Mouse (Mus musculus) cerebellum, postnatal 14 days (tissue): ENCODE measurements around the gene Slc25a28.
A peak's percentile ranks its signal among the peaks of the same experiment; 100 is the strongest.

Experiments
- DNase-seq, 2 experiments: peaks; one replicate each; pipeline ENCODE4 v3.0.0; 2021; ENCODE audit warnings: mixed read lengths in 2 of 2

Slc25a28 gene

GRCm38 (mm10) chr19:43630466-43631251, 44.0 kb downstream of the Slc25a28 start:
- peak; percentile 89 to 94 for DNase-seq

- DNase-seq = no peak
Observed at GRCm38 (mm10) chr19:43629088-43629487, 45.6 kb downstream of the Slc25a28 start.

- no peak for DNase-seq
Observed at GRCm38 (mm10) chr19:43627345-43627744, 47.3 kb downstream of the Slc25a28 start.

- DNase-seq = no peak
Observed at GRCm38 (mm10) chr19:43626160-43626559, 48.5 kb downstream of the Slc25a28 start.

- DNase-seq = no peak
Observed at GRCm38 (mm10) chr19:43623913-43624312, 50.8 kb downstream of the Slc25a28 start.

DNA sequence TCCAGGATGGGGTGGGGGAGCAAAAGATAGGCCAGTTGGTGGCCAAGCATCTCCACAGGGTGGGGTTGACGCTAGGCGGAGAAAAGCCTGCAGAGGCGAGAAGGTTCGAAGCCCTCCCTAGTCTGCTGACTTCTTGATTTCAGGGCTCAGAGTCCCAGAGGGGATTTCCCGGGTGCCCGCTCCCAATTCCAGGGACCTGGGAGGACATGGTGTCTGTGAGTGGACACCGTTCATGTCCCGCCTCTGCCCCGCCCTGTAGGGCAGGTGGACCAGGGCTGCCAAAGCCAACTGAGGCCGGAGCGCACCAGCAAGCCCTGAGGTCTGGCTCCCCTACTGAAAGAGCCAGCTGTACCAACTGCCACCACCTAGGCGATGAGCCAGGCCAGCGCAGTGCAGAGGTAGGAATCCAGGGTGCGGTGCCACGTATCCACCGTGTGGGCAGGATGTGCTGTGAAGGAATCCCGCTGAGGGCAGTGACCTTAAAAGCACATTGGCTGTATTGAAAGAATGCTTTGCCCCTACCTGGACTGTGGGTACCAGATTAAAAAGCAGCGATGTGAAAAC, 54.7 kb downstream of the Slc25a28 start:
- DNase-seq = no peak

DNA sequence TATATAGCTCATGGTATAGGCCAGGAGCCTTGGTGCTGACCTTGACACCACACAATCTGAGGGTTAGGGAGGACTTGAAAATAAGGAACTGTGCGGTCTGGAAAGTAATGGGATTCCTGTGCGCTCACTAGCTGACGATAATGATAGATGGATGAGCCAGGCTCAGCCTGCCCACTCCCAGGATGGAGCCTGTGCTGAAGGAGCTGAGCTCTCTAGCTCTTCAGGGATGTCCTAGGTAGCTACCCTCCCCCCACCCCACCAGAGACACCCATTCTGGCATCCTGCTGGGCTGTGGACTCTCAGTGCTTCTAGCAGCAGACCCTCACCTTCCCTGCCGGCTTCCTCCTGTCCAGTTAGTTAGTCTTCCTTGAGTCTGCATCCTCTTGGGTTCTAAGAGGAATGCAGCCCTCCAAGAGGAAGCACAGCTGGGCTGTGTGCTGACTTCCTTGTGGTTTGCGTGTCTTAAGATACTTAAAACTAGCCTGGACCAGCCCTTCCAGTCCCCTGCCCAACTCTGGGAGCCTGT, 56.1 kb downstream of the Slc25a28 start:
- no peak for DNase-seq

- no peak for DNase-seq
Observed at GRCm38 (mm10) chr19:43617761-43618349, 56.8 kb downstream of the Slc25a28 start.

DNA sequence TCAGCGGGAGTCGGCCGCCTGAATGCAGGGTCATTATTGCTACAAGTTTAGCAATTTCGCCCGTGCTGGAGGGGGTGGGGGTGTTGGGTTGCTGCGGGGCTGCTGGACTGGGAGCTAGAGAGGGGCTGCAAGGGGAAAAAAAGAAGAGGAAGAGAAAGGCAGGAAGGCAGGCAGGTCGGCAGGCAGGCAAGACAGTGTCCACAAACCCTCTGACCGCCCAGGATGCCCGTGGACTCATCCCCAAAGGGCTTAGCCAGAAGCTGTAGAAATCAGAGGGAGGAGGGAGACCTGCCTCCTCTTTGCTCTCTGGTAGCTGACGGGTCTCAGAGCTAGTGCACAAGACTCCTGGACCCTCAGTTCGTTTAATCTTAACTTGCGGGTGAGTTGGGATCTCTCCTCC, 57.8 kb downstream of the Slc25a28 start:
- DNase-seq = no peak

DNA sequence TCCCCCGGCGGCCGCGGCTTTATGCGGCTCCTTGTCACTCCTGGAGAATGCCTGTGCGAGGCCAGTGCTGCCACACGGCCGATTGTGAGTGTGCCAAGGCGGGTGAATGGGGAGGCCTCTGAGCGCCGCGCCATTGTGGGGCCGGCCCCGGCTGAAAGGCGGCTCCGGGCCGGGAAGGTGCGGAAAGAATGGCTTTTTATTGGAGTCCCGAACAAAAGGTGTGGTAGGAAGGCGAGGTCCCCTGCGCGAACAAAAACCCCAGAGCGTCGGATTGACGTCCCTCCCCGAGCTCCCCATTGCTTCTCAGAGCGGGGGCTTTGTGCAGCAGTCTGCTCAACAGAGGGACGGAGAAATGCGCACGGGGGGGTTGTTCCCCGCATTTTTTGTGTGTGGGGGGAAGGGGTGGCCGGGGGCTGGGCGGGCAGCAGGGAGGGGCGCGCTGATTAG, 58.2 kb downstream of the Slc25a28 start:
- peak in 1 of 2 experiments; percentile 18 for DNase-seq

DNA sequence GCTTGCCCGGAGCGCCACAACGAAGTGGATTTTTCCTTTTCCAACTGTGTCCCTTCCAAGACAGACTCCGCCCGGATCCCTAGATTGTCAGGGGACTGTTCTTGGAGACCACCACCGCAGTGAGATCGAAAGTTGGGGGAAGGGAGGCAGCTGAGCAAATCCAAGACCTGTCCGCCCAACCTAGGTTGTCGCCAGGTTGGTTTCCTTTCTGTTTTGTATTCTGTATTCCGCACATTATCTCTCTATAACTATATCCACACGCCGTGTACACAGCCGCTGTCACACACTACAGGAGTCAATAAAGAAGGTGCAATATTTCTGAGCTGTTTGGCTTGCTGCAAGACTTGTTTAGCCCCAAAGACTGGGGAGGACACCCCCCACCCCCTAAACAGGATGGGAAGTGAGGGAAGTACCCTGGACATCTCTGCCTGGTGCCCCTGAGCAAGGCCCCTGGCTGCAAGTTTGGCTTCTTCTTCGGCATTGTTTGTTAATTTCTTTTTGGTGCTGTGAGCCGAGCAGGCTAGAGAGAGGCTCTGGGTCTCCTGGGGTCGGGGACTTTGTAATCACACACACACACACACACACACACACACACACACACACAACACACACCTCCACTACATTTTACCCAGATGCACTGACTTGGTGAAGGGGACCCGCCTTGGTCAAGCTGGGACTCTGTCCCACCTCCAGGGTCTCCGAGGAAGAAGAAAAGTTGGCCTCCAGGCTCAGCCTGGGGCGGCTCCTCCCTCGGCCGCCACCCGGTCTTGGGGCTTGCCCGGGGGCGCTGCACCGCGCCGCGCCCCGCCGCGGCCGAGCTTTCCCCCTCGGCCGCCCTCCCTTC, 58.9 kb downstream of the Slc25a28 start:
- peak in 1 of 2 experiments; percentile 25 for DNase-seq

- DNase-seq = peak in 1 of 2 experiments; percentile 43
Observed at GRCm38 (mm10) chr19:43615074-43615445, 59.6 kb downstream of the Slc25a28 start.

DNA sequence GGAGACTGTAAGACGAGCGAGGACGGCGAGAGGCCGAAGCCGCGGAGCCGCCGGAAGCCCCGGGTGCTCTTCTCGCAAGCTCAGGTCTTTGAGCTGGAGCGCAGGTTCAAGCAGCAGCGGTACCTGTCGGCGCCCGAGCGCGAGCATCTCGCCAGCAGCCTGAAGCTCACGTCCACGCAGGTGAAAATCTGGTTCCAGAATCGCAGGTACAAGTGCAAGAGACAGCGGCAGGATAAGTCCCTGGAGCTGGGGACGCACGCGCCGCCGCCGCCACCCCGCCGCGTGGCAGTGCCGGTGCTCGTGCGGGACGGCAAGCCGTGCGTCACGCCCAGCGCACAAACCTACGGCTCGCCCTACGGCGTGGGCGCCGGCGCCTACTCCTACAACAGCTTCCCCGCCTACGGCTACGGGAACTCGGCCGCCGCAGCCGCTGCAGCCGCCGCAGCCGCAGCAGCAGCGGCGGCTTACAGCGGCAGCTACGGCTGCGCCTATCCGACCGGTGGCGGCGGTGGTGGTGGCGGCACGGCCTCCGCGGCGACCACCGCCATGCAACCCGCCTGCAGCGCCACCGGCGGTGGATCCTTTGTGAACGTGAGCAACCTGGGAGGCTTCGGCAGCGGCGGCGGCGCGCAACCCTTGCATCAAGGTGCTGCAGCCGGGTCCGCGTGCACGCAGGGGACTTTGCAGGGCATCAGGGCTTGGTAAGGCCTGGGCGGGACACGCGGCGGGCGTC, 60.2 kb downstream of the Slc25a28 start:
- DNase-seq = peak in 1 of 2 experiments; percentile 26
